Mouse (Mus musculus) limb, embryonic 14.5 days (tissue): Measurements from ENCODE around the gene Syngr1. TPM values are rescaled to one million over a fixed set of nuclear protein-coding genes. Genes with fewer than 3 reads are reported as not detected.

Experiments used
- ATAC-seq: fragments of 200-750 bp; cut with Nextera tagmentation; 2 replicates; pipeline ENCODE4 v1.8.0; 2017; ENCODE audit warnings: low read depth, moderate number of reproducible peaks, moderate TSS enrichment; ENCODE audit not compliant: low FRiP score
- DNase-seq: peaks from one replicate; pipeline ENCODE4 v3.0.0-alpha.2; 2015; ENCODE audit warnings: low spot score
- H3K27ac ChIP-seq: fragments of 300-500 bp; sonication (generic); replicated peaks from 2 replicates; pipeline ENCODE4 v1.5.1; 2014; ENCODE audit warnings: low read depth, mild to moderate bottlenecking, low read length, moderate library complexity, mixed read lengths
- H3K27me3 ChIP-seq: fragments of 300-500 bp; sonication (generic); 2 replicates; pipeline ENCODE4 v1.6.1; 2014; ENCODE audit warnings: low read length, mixed read lengths; ENCODE audit not compliant: control insufficient read depth, insufficient read depth
- H3K36me3 ChIP-seq: fragments of 300-500 bp; sonication (generic); 2 replicates; pipeline ENCODE4 v1.6.1; 2014; ENCODE audit warnings: mild to moderate bottlenecking, low read length, moderate library complexity, mixed read lengths; ENCODE audit not compliant: control insufficient read depth, insufficient read depth
- H3K4me1 ChIP-seq: fragments of 300-500 bp; sonication (generic); 2 replicates; pipeline ENCODE4 v1.6.1; 2014; ENCODE audit warnings: antibody characterized with exemption, low read length, mixed read lengths; ENCODE audit not compliant: control insufficient read depth, insufficient read depth
- H3K4me2 ChIP-seq: fragments of 300-500 bp; sonication (generic); replicated peaks from 2 replicates; pipeline ENCODE4 v1.6.1; 2014; ENCODE audit warnings: low read depth, mild to moderate bottlenecking, low read length, moderate library complexity; ENCODE audit not compliant: severe bottlenecking
- H3K4me3 ChIP-seq: fragments of 300-500 bp; sonication (generic); replicated peaks from 2 replicates; pipeline ENCODE4 v1.5.1; 2014; ENCODE audit warnings: low read length
- H3K9ac ChIP-seq: fragments of 300-500 bp; sonication (generic); 2 replicates; pipeline ENCODE4 v1.6.1; 2014; ENCODE audit warnings: mild to moderate bottlenecking, low read depth, low read length, moderate library complexity; ENCODE audit not compliant: severe bottlenecking
- H3K9me3 ChIP-seq: fragments of 300-500 bp; sonication (generic); 2 replicates; pipeline ENCODE4 v1.6.1; 2016; ENCODE audit warnings: low read length; ENCODE audit not compliant: control insufficient read depth
- POLR2A ChIP-seq: fragments of 200-500 bp; IDR thresholded peaks from 2 replicates; pipeline ENCODE4 v1.8.0; 2012; ENCODE audit warnings: inconsistent platforms, mild to moderate bottlenecking, moderate library complexity, borderline replicate concordance; ENCODE audit not compliant: insufficient read depth, insufficient read length; ENCODE audit errors: extremely low read depth
- WGBS: fragments of 180-500 bp; shearing (Covaris S2); extraction: QIAGEN DNeasy Blood & Tissue Kit; methylation state at CpG from one replicate; pipeline ENCODE4 v1.1.7; 2014; 5-methylcytosine and 5-hydroxymethylcytosine counted together
- polyA plus RNA-seq, 2 experiments: library from polyadenylated mRNA; depleted of rRNA in 1 of 2; stranded (reverse) in 1 of 2; unstranded in 1 of 2; fragments of >200 nt; fragmentation: Nextera tagmentation in 1 of 2; extraction: Ambion mirVana in 1 of 2; gene quantifications; 2 replicates each; pipeline versions ENCODE4 v1.2.1 to v1.2.3; 2012 to 2014

The Syngr1 gene
- polyA plus RNA-seq, 2 experiments: 10.8 to 11.5 TPM

- Histone ChIP-seq H3K4me3 (no peak overlapping the region), H3K27ac (no peak overlapping the region), H3K27me3 (no peaks in the 10 kb centered on the region), H3K9ac (no peak overlapping the region), H3K9me3 (no peaks in the 10 kb centered on the region), H3K36me3 (no peaks in the 10 kb centered on the region), H3K4me1 (no peaks in the 10 kb centered on the region; the same call in 1 of the 2 replicates), H3K4me2 (no peak overlapping the region)
- DNase-seq (no peak), ATAC-seq (no peak)
- WGBS: 56% methylated on average over 1 of the region's 1 CpGs
- TF ChIP-seq POLR2A: no peak
These were observed 36.1 kb downstream of the Syngr1 start for GRCm38 (mm10) chr15:80127191-80127590.

- Histone ChIP-seq H3K9me3 (no peaks in the 10 kb centered on the region), H3K27me3 (no peaks in the 10 kb centered on the region), H3K27ac (no peak overlapping the region), H3K9ac (no peak overlapping the region), H3K4me3 (no peak overlapping the region), H3K36me3 (no peaks in the 10 kb centered on the region), H3K4me1 (peaks cover 16% of the 10 kb centered on the region), H3K4me2 (no peak overlapping the region)
- WGBS: 90% methylated on average over 6 of the region's 6 CpGs
- DNase-seq: no peak
- no peak for ATAC-seq
- no peak for TF ChIP-seq POLR2A
These were observed 38.8 kb downstream of the Syngr1 start for GRCm38 (mm10) chr15:80129982-80130381.

- Histone ChIP-seq H3K4me2 (no peak overlapping the region), H3K9ac (no peak overlapping the region), H3K27ac (no peak overlapping the region), H3K4me3 (no peak overlapping the region), H3K9me3 (no peaks in the 10 kb centered on the region), H3K4me1 (peaks cover 18% of the 10 kb centered on the region), H3K36me3 (no peaks in the 10 kb centered on the region), H3K27me3 (no peaks in the 10 kb centered on the region)
- no peak for TF ChIP-seq POLR2A
- 82% methylated on average over 5 of the region's 5 CpGs for WGBS
- DNase-seq (no peak), ATAC-seq (no peak)
These were observed 39.6 kb downstream of the Syngr1 start for GRCm38 (mm10) chr15:80130689-80131088.

GRCm38 (mm10) chr15:80131421-80131820 is 40.3 kb downstream of the Syngr1 start:
- WGBS: 81% methylated on average over 6 of the region's 6 CpGs

GRCm38 (mm10) chr15:80132452-80132851 is 41.3 kb downstream of the Syngr1 start:
- Histone ChIP-seq H3K4me2 (peak overlapping the region; percentile 51), H3K27ac (no peak overlapping the region), H3K36me3 (peaks cover 7% of the 10 kb centered on the region; the same call in 1 of the 2 replicates), H3K9ac (peak overlapping the region; percentile 92), H3K9me3 (no peaks in the 10 kb centered on the region), H3K4me3 (peak overlapping the region; percentile 74), H3K27me3 (no peaks in the 10 kb centered on the region), H3K4me1 (peaks cover 18% of the 10 kb centered on the region)
- WGBS: 83% methylated on average over 9 of the region's 9 CpGs
- DNase-seq (no peak), ATAC-seq (no peak)
- TF ChIP-seq POLR2A: no peak

More at GRCm38 (mm10) chr15:80131421-80131820, 40.3 kb downstream of the Syngr1 start:
- Histone ChIP-seq H3K4me1 (peaks cover 18% of the 10 kb centered on the region), H3K27ac (no peak overlapping the region), H3K9ac (no peak overlapping the region), H3K4me3 (no peak overlapping the region), H3K36me3 (peaks cover 4% of the 10 kb centered on the region; the same call in 1 of the 2 replicates), H3K27me3 (no peaks in the 10 kb centered on the region), H3K9me3 (no peaks in the 10 kb centered on the region), H3K4me2 (no peak overlapping the region)
- ATAC-seq (no peak), DNase-seq (no peak)
- TF ChIP-seq POLR2A: no peak
